8 mouse cellular contexts compared by ENCODE assay signal in genomic region chr16:91932082-91932690, GRCm38 (mm10).
A peak's percentile ranks its signal among the peaks of the same experiment; 100 is the strongest.
DNase-seq lines count a peak whose midpoint lies in the region; ATAC-seq and TF ChIP-seq lines count a peak whose summit lies in the region.

No protein-coding gene starts in this region.

- ATAC-seq in heart, postnatal 0 days (ENCODE audit: insufficient read depth, low read depth), result no peak
- ATAC-seq in liver, postnatal 0 days, result no peak; the same call in 1 of the 2 replicates

- H3K79me2 ChIP-seq in heart, adult 2 months (replicated peaks; ENCODE audit: control insufficient read depth, insufficient read depth, low read length), result no peaks in the 10 kb centered on the region; the same call in 1 of the 2 replicates

- TF ChIP-seq CTCF in heart, adult 2 months (IDR thresholded peaks at IDR 0.05), result 0 out of 2 replicates have a peak, but pooled peaks have one; percentile 6
- TF ChIP-seq CTCF in E14TG2a.4 (conservative IDR thresholded peaks at IDR 0.05; ENCODE audit: low read length), result no peak; the same call in 1 of the 2 replicates
- no peak for TF ChIP-seq CTCF in heart, postnatal 0 days (IDR thresholded peaks at IDR 0.05; ENCODE audit: low read depth)
- TF ChIP-seq CTCF in liver, postnatal 0 days (IDR thresholded peaks at IDR 0.05; ENCODE audit: low read depth), result peak; percentile 14; the same call in 1 of the 2 replicates

- no peak for TF ChIP-seq POLR2A in heart, adult 2 months (IDR thresholded peaks at IDR 0.05; ENCODE audit: insufficient read depth, low read depth, low read length)

- H3K9me3 ChIP-seq in E14TG2a.4 (ENCODE audit: low read length), result no peaks in the 10 kb centered on the region
- no peaks in the 10 kb centered on the region for H3K9me3 ChIP-seq in heart, postnatal 0 days (replicated peaks; ENCODE audit: control insufficient read depth, low read length)
- H3K9me3 ChIP-seq in liver, postnatal 0 days (ENCODE audit: low read length), result no peaks in the 10 kb centered on the region

- H3K9ac ChIP-seq in heart, adult 2 months (ENCODE audit: low read depth, low read length), result no peak overlapping the region
- no peak overlapping the region for H3K9ac ChIP-seq in heart, postnatal 0 days (replicated peaks; ENCODE audit: low read depth, low read length)
- no peak overlapping the region for H3K9ac ChIP-seq in liver, postnatal 0 days (replicated peaks)

- intact Hi-C loops in heart, adult 2 months (cut with DNase I), result loop anchor here (1.0 to 10.0 kb wide), 3 partner anchors 205 to 533 kb away; partner anchors contain the start of genes Cryzl1, Itsn1 and Smim11
- intact Hi-C loops in heart, postnatal 36 days (cut with DNase I), result loop anchor here (5.0 kb wide), 1 partner anchor 370 kb away; the partner anchor contains the start of gene Smim11

- H3K4me2 ChIP-seq in heart, postnatal 0 days (ENCODE audit: low read depth, low read length), result peak overlapping the region; percentile 58
- H3K4me2 ChIP-seq in liver, postnatal 0 days (ENCODE audit: low read depth, low read length), result peak overlapping the region; percentile 89

- H3K4me1 ChIP-seq in heart, adult 2 months (ENCODE audit: control insufficient read depth, insufficient read depth, low read length), result peaks cover 2% of the 10 kb centered on the region
- peaks cover 69% of the 10 kb centered on the region for H3K4me1 ChIP-seq in E14TG2a.4 (replicated peaks; ENCODE audit: low read depth, low read length)
- 0 out of 2 replicates have a peak, but pooled peaks cover 10% of the 10 kb centered on the region for H3K4me1 ChIP-seq in heart, postnatal 0 days (ENCODE audit: control insufficient read depth, insufficient read depth)
- peaks cover 7% of the 10 kb centered on the region; the same call in 1 of the 2 replicates for H3K4me1 ChIP-seq in liver, postnatal 0 days (ENCODE audit: insufficient read depth)

- peaks cover 8% of the 10 kb centered on the region for H3K36me3 ChIP-seq in heart, adult 2 months (ENCODE audit: control insufficient read depth, insufficient read depth, low read length)
- H3K36me3 ChIP-seq in E14TG2a.4 (ENCODE audit: insufficient read depth, low read length), result peaks cover 32% of the 10 kb centered on the region
- peaks cover 28% of the 10 kb centered on the region for H3K36me3 ChIP-seq in heart, postnatal 0 days (replicated peaks; ENCODE audit: control insufficient read depth, insufficient read depth, low read length)
- H3K36me3 ChIP-seq in liver, postnatal 0 days (replicated peaks; ENCODE audit: insufficient read depth, low read length), result peaks cover 24% of the 10 kb centered on the region

- TF ChIP-seq EP300 in heart, adult 2 months (IDR thresholded peaks at IDR 0.05; ENCODE audit: insufficient read depth, low read depth, low read length), result no peak
- TF ChIP-seq EP300 in heart, postnatal 0 days (IDR thresholded peaks at IDR 0.05; ENCODE audit: low read depth), result no peak
- TF ChIP-seq EP300 in liver, postnatal 0 days (IDR thresholded peaks at IDR 0.05; ENCODE audit: low read depth), result no peak

- H3K27ac ChIP-seq in heart, adult 2 months, result peak overlapping the region; percentile 97
- H3K27ac ChIP-seq in heart, postnatal 0 days (ENCODE audit: low read depth), result no peak overlapping the region
- H3K27ac ChIP-seq in liver, postnatal 0 days (ENCODE audit: low read depth), result peak overlapping the region; percentile 96

- H3K27me3 ChIP-seq in heart, adult 2 months (ENCODE audit: control insufficient read depth, insufficient read depth, low read length), result no peaks in the 10 kb centered on the region
- H3K27me3 ChIP-seq in E14TG2a.4 (ENCODE audit: insufficient read depth, low read length), result no peaks in the 10 kb centered on the region
- no peaks in the 10 kb centered on the region for H3K27me3 ChIP-seq in heart, postnatal 0 days (ENCODE audit: control insufficient read depth, insufficient read depth, low read length)
- H3K27me3 ChIP-seq in liver, postnatal 0 days (ENCODE audit: insufficient read depth, low read length), result no peaks in the 10 kb centered on the region

- WGBS in heart, adult 2 months, result 48% methylated on average over 8 of the region's 8 CpGs
- WGBS in heart, postnatal 0 days, result 51% methylated on average over 8 of the region's 8 CpGs
- WGBS in liver, postnatal 0 days (ENCODE audit: insufficient replicate concordance), result 41% methylated on average over 8 of the region's 8 CpGs

- H3K4me3 ChIP-seq in heart, adult 2 months, result peak overlapping the region; percentile 83
- H3K4me3 ChIP-seq in E14TG2a.4 (replicated peaks; ENCODE audit: low read length), result peak overlapping the region; percentile 100
- peak overlapping the region; percentile 98 for H3K4me3 ChIP-seq in heart, postnatal 0 days (ENCODE audit: low read depth, low read length)
- H3K4me3 ChIP-seq in liver, postnatal 0 days (ENCODE audit: low read depth, low read length), result peak overlapping the region; percentile 100

- no peak for DNase-seq in heart, adult 2 months
- DNase-seq in heart, postnatal 36 days, result no peak
- DNase-seq in heart, postnatal 0 days (ENCODE audit: low spot score), result no peak
- DNase-seq in liver, postnatal 0 days, result no peak
- no peak for DNase-seq in frontal cortex, postnatal 25 days (ENCODE audit: low spot score in 2 of 2)
- no peak for DNase-seq in layer of hippocampus, postnatal 25 days (ENCODE audit: extremely low spot score in 1 of 2, low spot score in 1 of 2)
- DNase-seq in spleen, postnatal 10 days (ENCODE audit: low spot score in 2 of 2), result no peak

Comparison
In these comparisons a context has a peak if more than half of its experiments do, and no peak if none do; other contexts are left out.
1. CTCF ChIP-seq: peak in heart, adult 2 months (single experiment) and liver, postnatal 0 days (single experiment); none in E14TG2a.4 (single experiment) and heart, postnatal 0 days (single experiment).
2. Peak in every context shown above with its lines, with median percentiles within 50 percentile points of each other: H3K4me3 ChIP-seq.